Mouse (Mus musculus) cerebellum, adult 2 months (tissue): ENCODE measurements around the gene Sardh. TPM values are rescaled to one million over a fixed set of nuclear protein-coding genes. Genes with fewer than 3 reads are reported as not detected.

Source experiments
- DNase-seq, 2 experiments: peaks; one replicate each; pipeline ENCODE4 v3.0.0; 2021
- H3K27ac ChIP-seq: fragments of 200-500 bp; 2 replicates; pipeline ENCODE4 v1.5.1; 2012; ENCODE audit warnings: low read length, control low read depth, inconsistent platforms; ENCODE audit not compliant: insufficient read depth
- H3K27me3 ChIP-seq: fragments of 200-500 bp; 2 replicates; pipeline ENCODE4 v1.6.1; 2012; ENCODE audit warnings: inconsistent platforms, mild to moderate bottlenecking, low read length, moderate library complexity; ENCODE audit not compliant: control insufficient read depth, insufficient read depth
- H3K4me1 ChIP-seq: fragments of 200-500 bp; 2 replicates; pipeline ENCODE4 v1.6.1; 2011; ENCODE audit warnings: low read length; ENCODE audit not compliant: control insufficient read depth, insufficient read depth
- H3K4me3 ChIP-seq: fragments of 200-500 bp; replicated peaks from 2 replicates; pipeline ENCODE3; 2011; ENCODE audit warnings: mild to moderate bottlenecking, low read depth, low read length, control low read depth; ENCODE audit not compliant: insufficient read depth
- CTCF ChIP-seq: fragments of 200-500 bp; IDR thresholded peaks from 2 replicates; pipeline ENCODE4 v1.5.1; 2011; ENCODE audit warnings: low read depth, mild to moderate bottlenecking, control low read depth, low read length, moderate library complexity, borderline replicate concordance; ENCODE audit not compliant: insufficient read depth
- POLR2A ChIP-seq: fragments of 200-500 bp; IDR thresholded peaks from 2 replicates; pipeline ENCODE4 v1.6.1; 2011; ENCODE audit warnings: low read length, control low read depth, borderline replicate concordance; ENCODE audit not compliant: insufficient read depth
- WGBS: fragments of 180-500 bp; shearing (Covaris S2); methylation state at CpG from one replicate; pipeline ENCODE4 v1.1.7; 2018; 5-methylcytosine and 5-hydroxymethylcytosine counted together
- polyA plus RNA-seq: library from polyadenylated mRNA; depleted of rRNA; stranded (reverse); fragments of >200 nt; gene quantifications from 2 replicates; pipeline ENCODE4 v1.2.3, GENCODE M21; 2012; rRNA removed

Gene Sardh
- polyA plus RNA-seq, 1 experiment = 10.5 TPM

DNA sequence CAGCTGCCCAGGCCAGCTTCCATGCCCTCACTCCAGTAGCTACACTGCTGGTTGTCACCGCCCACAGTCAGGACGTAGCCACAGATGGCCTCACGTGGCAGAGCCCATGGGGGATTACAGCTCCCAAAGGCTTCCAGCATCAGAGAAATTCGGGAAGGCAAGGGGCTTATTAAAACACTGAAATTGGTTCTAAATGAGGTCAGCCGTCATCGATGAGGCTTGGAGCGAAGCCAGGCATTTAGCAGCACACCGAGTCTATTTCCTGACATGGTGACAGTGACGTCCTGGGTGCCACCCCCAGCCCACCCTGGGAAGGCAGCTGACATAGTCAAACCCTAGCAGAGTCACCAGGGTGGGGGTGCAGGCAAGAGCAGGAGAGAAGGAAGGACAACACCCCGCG is 85.5 kb downstream of the Sardh start:
- 44% methylated on average over 11 of the region's 11 CpGs for WGBS
- Histone ChIP-seq H3K4me3 (no peak overlapping the region), H3K27ac (no peak overlapping the region), H3K4me1 (no peaks in the 10 kb centered on the region), H3K27me3 (no peaks in the 10 kb centered on the region)
- no peak for DNase-seq
- no peak for TF ChIP-seq POLR2A

DNA sequence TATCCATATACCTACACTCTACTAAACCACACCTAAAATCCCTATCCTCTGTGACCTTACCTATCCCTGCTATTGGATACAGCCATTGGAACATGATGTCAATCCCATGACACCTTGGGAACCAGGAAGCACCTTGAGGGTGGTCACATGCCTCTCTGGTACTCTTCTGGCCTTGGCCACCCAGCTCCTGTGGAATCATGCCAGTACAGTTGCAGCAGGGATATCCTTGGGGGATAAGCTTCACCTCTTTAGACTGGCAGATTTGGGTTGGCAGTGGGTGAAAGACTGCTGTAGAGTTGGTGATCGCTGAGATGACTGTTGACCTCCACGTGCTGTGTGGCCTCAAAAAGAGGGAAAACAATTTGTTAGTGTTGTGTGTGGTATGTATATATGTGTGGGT is 86.6 kb downstream of the Sardh start:
- H3K4me3 ChIP-seq = no peak overlapping the region
- no peak for DNase-seq
- no peaks in the 10 kb centered on the region for H3K4me1 ChIP-seq
- no peak for TF ChIP-seq CTCF
- H3K27me3 ChIP-seq = no peaks in the 10 kb centered on the region
- H3K27ac ChIP-seq = no peak overlapping the region
- WGBS = 77% methylated on average over 2 of the region's 2 CpGs

DNA sequence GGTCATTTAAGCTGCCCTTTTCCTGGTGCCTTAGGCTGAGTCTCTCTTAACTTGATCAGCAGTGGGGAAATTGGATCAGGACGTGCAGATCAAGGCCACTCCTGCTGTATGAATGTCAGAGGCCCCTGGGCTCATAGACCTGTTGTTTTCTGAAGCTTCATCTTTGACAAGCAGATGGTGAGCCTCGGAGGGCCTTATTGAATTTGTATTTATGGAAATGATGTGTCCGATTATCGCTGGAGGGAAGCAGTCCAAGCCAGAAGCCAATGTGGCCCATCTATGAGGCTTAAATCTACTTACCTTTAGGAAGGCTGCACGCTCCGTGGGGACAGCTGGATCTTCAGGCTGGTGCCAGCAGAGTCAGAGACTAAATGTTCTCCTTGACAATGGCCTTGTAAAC is 91.5 kb downstream of the Sardh start:
- no peak for DNase-seq
- TF ChIP-seq CTCF (no peak), POLR2A (no peak)
- Histone ChIP-seq H3K4me3 (no peak overlapping the region), H3K4me1 (no peaks in the 10 kb centered on the region), H3K27ac (no peak overlapping the region), H3K27me3 (no peaks in the 10 kb centered on the region)
- WGBS = 57% methylated on average over 6 of the region's 6 CpGs

DNA sequence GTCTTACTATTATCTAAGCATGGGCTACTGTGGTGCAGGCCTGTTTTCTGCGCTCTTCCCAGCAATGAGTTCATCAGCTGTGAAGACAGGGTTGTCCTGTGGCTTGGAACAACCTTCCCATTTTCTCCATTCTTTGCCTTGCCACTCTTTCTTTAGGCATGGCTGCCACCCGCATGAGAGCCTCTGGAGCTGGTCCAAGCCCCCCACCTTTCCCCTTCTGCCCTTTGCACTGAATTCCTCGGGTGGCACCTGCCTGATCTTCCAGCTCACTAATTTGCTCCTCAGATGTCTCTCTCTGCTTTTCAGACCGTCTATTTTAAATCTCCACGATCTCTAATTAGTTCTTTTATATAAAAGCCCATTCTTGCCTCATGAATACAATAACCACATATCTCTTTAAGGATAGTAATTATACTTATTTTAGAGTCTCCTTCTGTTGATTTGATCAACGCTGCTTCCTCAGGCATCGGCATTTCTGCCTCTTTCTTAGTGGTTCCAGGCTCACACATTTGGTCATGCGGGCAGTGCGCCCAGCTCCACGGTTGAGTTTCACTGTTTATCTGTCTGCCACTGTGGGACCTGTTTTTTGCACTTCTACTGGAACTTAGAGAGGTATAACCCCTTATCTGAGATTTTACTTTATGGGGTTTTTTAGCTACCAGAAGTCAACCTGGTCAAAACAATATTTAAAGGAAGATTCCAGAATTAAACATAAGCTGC is 93.5 kb downstream of the Sardh start:
- no peak overlapping the region for H3K4me3 ChIP-seq
- DNase-seq = no peak
- 41% methylated on average over 10 of the region's 10 CpGs for WGBS
- TF ChIP-seq POLR2A (no peak), CTCF (no peak)
- H3K27ac ChIP-seq = no peak overlapping the region
- H3K27me3 ChIP-seq = no peaks in the 10 kb centered on the region
- H3K4me1 ChIP-seq = no peaks in the 10 kb centered on the region

DNA sequence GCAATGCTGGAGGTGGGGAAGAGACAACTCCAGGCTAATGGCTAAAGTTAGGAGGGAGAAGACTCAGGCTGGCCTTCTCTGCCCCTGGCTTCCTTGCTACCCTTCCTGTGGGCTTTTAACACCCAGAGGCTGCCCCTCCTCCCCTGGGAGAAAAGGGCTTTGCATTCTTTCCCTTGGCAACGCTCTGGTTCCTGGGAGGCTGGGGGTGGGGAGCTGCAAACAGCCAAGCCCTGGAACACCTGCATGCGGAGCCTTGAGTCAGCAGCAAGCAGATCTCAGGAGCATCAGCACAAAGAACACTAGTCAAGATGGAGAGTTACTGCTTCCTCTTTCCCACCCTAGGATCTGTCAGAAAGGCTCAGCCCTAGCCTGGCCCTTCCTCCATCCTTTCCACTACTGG is 98.7 kb downstream of the Sardh start:
- DNase-seq = no peak
- 54% methylated on average over 2 of the region's 2 CpGs for WGBS
- Histone ChIP-seq H3K4me3 (no peak overlapping the region), H3K27ac (no peak overlapping the region), H3K4me1 (no peaks in the 10 kb centered on the region), H3K27me3 (no peaks in the 10 kb centered on the region)
- TF ChIP-seq POLR2A = no peak
- no peak for TF ChIP-seq CTCF

DNA sequence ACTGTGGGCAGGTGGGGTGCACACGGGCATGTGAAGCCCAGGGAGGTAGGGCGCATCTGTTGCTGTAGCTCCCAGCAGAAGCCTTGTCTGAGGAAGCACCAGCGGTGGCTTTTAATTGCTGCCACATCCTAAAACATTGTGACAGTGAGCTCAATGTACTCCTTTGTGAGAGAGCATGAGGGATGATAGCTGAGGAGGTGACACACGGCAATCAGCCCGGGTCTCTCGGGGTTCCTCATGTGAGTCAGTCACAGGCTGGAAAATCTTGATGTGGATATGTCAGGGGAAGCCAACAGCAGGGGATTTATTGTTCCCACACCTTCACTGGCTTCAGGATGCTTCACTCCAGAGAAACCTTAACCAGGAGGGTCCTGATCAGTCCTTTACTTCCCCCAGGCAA is 101.3 kb downstream of the Sardh start:
- 88% methylated on average over 6 of the region's 6 CpGs for whole genome bisulfite sequencing
- TF ChIP-seq POLR2A = no peak
- TF ChIP-seq CTCF = no peak
- H3K27me3 ChIP-seq = no peaks in the 10 kb centered on the region
- H3K4me3 ChIP-seq = no peak overlapping the region
- no peak overlapping the region for H3K27ac ChIP-seq
- H3K4me1 ChIP-seq = no peaks in the 10 kb centered on the region
- DNase-seq = no peak

DNA sequence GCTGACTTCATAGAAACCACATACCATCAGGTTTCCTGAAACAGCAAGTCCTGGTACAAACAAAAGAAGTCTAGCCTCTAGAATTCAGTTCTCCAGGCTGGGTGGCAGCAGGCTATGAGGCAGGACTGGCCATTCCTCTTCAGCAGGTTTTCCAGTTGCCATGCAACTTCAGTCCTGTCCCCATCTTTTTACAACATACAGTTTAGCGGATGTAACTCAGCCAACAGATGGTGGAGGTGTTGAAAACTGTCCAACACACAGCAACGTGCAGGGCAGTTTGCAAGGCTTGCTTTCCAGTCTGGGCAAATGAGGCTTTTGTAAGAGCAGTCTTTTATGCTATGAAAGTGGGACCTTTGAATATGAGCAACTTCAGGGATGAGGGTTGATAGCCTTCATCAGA is 103.2 kb downstream of the Sardh start:
- TF ChIP-seq POLR2A = no peak
- TF ChIP-seq CTCF = no peak
- Histone ChIP-seq H3K4me3 (no peak overlapping the region), H3K4me1 (no peaks in the 10 kb centered on the region), H3K27me3 (no peaks in the 10 kb centered on the region), H3K27ac (no peak overlapping the region)
- 20% methylated on average over 2 of the region's 2 CpGs for WGBS
- DNase-seq = no peak

DNA sequence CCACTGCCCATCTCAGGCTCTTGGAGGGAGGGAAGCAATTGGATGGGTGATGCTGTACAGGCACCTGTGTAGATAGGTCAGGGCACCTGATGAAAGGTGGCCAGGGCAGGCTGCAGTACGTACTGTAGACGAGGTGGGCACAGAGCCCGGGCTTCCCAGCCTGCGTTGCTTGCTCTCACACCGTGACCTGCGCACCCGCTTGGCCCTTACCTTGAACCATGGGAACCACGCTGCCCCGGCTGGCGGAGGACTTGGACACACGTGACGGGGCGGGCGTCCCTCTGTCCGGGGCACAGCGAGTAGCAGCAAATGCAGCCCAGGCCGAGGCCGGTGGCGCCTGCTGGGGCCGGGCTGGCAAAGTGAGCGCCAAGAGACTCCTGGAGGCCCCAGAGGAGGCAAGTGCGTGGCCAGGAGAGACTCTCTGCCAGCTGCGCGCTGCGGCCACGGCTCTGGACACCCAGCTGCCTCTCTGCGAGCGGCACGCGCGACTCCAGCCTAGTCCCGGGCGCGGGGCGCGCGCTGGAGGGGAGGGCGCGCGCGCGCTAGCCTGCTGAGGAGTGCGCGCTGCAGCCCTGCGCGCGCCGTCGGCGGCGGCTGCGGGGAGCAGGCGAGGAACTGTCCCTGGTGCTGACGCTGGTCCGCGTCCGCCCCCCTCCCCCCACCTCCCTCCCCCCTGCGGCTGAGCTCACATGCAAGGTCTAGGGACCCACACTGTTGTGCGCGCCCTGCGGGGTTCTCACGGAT is 106.0 kb downstream of the Sardh start, which contains the start of gene Fam163b:
Gene Fam163b (minus strand): TSS at position 542 of the 744 bp plus-strand sequence.
- 2% methylated on average over 62 of the region's 62 CpGs for whole genome bisulfite sequencing
- peak within 1 kb of the TSS; percentile 44 for H3K4me3 ChIP-seq
- H3K4me1 ChIP-seq = no peaks in the 10 kb centered on the region
- DNase-seq = peak; percentile 21 to 32
- H3K27ac ChIP-seq = no peak within 1 kb of the TSS
- TF ChIP-seq POLR2A = no peak
- no peak for TF ChIP-seq CTCF
- H3K27me3 ChIP-seq = no peaks in the 10 kb centered on the region

Other genes with a start within 250 kb of the Sardh start
- gene Cacfd1, start 238.4 kb downstream of the Sardh start, polyA plus RNA-seq = 65.8 and 66.5 TPM in 2 replicates
- gene Slc2a6, start 220.3 kb downstream of the Sardh start, polyA plus RNA-seq = 45.4 and 49.8 TPM in 2 replicates
- gene Mymk, start 176.2 kb downstream of the Sardh start, polyA plus RNA-seq = 0.22 and 0.43 TPM in 2 replicates
- 3.8 and 4.1 TPM in 2 replicates for gene Adamtsl2, start 169.0 kb downstream of the Sardh start, polyA plus RNA-seq
- 19.7 and 24.3 TPM in 2 replicates for gene Fam163b, start 105.8 kb downstream of the Sardh start, polyA plus RNA-seq
- gene Dbh, start 83.1 kb downstream of the Sardh start, polyA plus RNA-seq = 5.9 and 6.3 TPM in 2 replicates
- 14.7 and 16.1 TPM in 2 replicates for gene Vav2, start 178.7 kb upstream of the Sardh start, polyA plus RNA-seq
- 36.0 and 38.0 TPM in 2 replicates for gene Brd3os, start 194.0 kb upstream of the Sardh start, polyA plus RNA-seq